Mouse (Mus musculus): Measurements from ENCODE around the gene Atg9b.

Gene Atg9b

GRCm38 (mm10) chr5:24391864-24392263, at the start of gene Atg9b:
Atg9b (minus strand) TSS chr5:24392143.
- no peak for DNase-seq (ENCODE audit: low spot score)

- DNase-seq (ENCODE audit: low spot score), result no peak
Observed at GRCm38 (mm10) chr5:24441187-24441586, 49.2 kb upstream of the Atg9b start.

DNA sequence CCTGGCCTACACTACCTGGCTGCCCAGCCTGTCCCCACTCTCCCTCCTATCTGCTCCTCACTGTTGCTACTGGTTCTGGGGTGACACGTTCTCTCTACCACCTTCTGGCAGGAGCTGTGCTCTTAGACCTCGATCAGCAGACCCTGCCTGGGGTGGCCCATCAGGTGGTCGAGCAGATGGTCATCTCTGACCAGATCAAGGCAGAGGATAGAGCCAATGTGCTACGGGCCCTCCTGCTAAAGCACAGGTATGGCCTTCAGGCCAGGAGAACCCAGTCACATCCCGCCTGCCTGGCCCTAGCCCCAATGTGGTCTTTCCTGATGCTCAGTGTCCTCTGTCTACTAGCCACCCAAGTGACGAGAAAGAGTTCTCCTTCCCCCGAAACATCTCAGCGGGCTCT, 42.0 kb upstream of the Atg9b start:
- no peak for DNase-seq (ENCODE audit: low spot score)

DNA sequence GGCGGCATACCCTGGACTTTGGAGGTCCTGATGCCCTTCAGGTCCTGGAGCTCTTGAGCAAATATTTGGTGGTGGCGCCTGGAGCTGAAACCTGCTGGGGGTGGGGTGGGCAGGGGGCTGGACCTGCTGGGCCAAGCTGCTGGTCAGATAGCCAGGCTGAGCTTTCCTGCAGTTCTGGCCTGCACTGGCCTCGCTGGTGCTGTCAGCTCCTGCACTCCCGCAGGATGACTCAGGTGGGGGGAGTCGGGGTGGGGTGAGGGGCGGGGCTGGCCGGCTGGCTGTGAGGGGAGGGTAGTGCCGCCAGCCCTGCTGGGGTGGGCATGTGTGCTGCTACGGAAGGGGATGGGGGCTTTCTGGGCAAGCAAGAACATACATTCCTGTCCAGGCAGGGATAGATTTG, 36.7 kb upstream of the Atg9b start:
- DNase-seq (ENCODE audit: low spot score), result no peak

GRCm38 (mm10) chr5:24427981-24428402, 36.0 kb upstream of the Atg9b start:
- DNase-seq (ENCODE audit: low spot score), result peak; percentile 49

DNA sequence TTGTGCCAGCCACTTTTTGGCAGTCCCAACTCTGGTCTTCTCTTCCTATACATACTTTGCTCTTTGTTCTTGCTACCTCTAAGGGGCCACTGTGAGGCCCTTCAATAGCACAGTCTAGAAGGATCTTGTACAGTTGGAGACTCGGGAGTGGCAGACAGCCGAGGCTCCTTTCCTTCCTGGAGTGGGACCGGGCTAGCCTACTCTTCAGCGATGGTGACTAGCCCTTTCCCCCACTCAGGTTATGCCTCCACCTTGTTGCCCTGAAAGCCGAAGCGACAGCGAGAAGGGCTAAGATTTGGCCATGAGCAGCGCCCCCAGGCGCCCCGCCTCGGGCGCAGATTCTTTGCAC, 35.3 kb upstream of the Atg9b start:
- DNase-seq (ENCODE audit: low spot score), result no peak

GRCm38 (mm10) chr5:24426556-24427284, 34.8 kb upstream of the Atg9b start:
- no peak for DNase-seq (ENCODE audit: low spot score)

GRCm38 (mm10) chr5:24426037-24426432, 34.1 kb upstream of the Atg9b start:
- no peak for DNase-seq (ENCODE audit: low spot score)

DNA sequence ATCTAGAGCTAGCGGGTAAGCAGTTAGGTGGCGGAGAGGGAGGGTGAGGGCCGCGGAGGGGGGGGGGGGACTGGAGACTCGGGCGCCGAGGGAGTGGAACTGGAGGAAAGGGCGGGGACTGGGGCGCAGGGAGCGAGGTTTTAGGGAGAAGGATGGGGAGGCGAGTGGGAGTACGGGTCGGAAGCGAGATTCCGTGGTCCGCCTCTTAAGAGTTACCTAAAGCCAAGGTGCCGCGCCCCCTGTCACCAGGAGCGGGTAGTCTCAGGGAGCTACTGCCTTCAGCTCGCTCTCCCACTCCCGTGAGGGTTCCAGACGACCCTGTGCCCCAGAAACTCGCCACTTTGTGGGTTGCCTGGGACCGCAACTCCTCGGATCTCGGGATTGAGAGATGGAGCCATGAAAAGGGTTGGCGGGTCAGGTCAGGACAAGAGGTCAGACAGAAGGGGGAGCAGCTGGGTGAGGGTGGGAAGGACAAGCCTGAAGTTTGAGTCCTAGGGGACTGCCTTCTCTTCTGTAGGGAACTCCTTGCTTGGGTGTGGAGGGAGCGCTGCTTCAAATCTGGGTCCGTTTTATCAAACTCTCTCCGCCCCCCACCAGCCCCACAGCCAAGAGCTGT, 33.6 kb upstream of the Atg9b start:
- DNase-seq (ENCODE audit: low spot score), result peak; percentile 66

DNA sequence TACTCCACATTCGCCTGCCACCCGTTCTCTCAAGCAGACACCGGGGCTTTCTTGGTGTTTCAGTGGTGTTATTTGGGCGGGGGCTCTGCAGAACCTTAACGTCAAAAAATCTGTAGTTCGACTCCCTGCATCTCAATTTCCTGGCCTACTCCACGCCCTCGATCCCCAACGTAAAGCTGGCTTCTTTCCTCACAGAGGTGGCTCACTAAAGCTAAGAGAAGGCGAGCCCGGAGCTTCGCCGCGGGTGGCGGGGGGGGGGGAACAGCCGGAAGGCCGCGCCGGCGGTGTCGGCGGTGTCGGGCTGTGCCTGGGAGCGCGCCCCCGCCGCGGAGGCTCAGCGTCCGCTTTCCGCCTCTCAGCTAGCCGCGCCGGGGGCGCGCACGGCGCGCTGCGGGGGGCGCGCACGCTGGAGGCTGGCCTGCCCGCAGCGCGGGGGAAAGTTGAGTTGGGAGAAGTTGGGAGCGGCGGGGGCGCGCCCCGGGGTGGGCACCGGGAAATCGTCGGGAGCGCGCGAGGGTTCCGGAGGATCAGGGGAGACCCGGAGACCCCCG, 33.0 kb upstream of the Atg9b start:
- peak; percentile 90 for DNase-seq (ENCODE audit: low spot score)

DNA sequence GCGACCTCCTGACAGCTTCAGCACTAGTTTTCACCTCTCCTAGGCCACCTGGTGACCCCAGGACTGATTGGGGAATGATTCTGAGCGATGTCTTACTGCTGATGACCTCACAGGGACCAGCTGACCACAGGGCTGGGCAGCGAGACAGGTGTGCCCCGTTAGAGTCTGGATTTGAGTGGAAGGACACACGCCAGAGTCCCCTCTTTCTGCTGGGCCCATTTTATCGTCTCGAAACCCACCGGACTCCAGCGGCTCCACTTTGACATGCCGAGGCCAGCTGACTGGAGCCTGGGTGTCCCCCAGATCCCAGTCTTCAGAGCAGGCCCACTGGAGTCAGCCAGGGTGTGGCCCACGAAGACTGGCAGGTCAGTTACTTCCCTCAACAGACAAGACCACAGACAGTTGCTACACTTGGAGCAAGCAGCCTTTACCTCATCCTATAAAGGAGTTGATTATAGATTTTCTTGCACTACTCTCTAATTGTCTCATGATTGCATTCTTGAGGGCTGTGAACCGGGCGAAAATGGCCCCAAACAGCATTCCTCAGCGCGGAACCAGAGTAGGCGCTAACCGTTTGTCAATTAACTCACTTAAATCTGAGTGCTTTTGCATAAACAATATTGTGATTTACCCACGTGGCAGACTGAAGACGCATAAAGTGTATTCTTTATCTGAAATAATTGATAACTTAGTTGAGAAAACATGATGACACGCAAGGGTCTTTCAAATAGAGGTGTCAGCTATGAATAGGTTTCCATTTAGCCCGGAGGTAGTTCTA, 32.2 kb upstream of the Atg9b start:
- no peak for DNase-seq (ENCODE audit: low spot score)

- peak; percentile 99 for DNase-seq (ENCODE audit: low spot score)
Observed at GRCm38 (mm10) chr5:24423129-24424003, 31.4 kb upstream of the Atg9b start, which contains the start of the genes Cdk5 and Slc4a2. Cdk5 (minus strand) TSS chr5:24423530. Slc4a2 (plus strand) TSS chr5:24423837.

GRCm38 (mm10) chr5:24420381-24420780, 28.4 kb upstream of the Atg9b start:
- no peak for DNase-seq (ENCODE audit: low spot score)

- no peak for DNase-seq (ENCODE audit: low spot score)
Observed at GRCm38 (mm10) chr5:24417587-24417986, 25.6 kb upstream of the Atg9b start.

DNA sequence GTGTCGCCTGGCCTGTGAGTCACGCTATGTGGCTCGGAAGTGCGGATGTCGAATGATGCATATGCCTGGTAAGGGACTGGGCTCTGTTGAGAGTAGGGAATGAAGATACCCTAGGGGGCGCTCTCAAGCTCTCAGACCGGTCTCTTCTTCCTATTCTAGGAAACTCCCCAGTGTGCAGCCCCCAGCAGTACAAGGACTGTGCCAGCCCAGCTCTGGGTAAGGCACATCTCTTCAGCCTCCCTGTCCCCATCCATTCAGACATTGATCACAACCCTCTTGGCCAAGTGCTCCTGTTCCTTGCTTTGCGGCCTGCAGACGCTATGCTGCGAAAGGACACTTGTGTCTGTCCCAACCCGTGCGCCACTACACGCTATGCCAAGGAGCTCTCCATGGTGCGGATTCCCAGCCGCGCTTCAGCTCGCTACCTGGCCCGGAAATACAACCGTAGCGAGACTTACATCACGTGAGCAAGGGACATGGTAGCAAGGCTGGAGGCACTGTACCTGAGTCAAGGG, 24.3 kb upstream of the Atg9b start:
- DNase-seq (ENCODE audit: low spot score), result peak; percentile 89

GRCm38 (mm10) chr5:24413938-24414337, 22.0 kb upstream of the Atg9b start:
- no peak for DNase-seq (ENCODE audit: low spot score)

DNA sequence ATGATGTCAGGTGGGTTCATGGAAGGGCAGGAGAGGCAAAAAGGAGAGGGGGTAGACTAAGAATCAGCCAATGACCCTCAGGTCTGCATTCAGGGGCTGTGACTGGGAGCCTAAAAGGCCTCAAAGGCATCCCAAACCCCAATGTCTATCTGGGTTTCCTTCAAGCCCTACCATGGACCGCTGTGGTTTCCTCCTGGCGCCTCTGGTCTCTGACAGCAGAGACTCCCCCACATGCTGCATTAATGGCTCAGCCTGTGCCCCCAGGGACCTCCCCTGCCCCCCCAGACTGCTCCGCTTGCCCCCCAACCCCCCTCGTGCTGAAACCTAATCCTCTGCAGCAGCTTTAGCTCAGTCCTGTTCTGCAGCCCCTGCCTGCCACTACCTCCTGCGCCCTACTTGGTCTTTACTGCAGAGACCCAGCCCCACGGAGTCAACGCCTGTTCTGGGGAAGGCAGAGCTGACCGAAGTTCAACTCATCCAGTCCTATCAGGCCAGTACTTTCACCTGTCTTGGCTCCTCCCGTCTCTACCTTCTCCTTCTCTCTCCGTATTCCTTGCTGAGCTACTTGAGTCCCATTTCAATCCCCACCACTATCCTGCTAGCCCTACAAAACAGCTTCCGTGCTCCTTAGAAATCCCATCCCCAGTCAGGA, 21.2 kb upstream of the Atg9b start, which contains the start of gene Asic3:
Asic3 (plus strand) TSS at position 351 of the 652 bp plus-strand sequence.
- DNase-seq (ENCODE audit: low spot score), result no peak

GRCm38 (mm10) chr5:24412063-24412462, 20.1 kb upstream of the Atg9b start:
- no peak for DNase-seq (ENCODE audit: low spot score)

GRCm38 (mm10) chr5:24409466-24409865, 17.5 kb upstream of the Atg9b start:
- DNase-seq (ENCODE audit: low spot score), result no peak

GRCm38 (mm10) chr5:24408651-24409050, 16.7 kb upstream of the Atg9b start:
- no peak for DNase-seq (ENCODE audit: low spot score)

DNA sequence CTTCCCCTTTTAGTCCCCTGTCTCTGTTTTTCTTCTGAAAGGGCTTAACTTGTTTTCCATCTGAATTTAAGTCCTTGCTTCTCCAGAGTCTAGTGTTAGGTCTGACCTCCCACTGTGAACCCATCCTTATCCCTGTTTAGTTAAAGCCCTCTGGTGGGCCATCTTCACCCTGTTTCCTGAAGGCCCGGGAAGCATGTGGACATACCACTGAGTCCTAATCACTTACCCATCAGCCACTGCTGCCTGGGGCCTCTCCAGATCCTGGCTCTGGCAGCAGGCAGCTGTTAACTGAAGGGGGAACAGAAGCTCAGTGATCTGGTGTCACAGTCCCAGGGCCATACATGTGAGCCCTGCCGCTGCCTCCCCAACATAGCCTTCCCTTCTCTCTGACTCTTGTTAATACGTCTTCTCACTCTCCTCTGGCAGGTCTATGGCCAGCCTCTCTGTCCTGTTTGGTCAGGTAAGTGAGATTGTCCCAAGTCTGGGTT, 13.5 kb upstream of the Atg9b start:
- no peak for DNase-seq (ENCODE audit: low spot score)

Data from retina, embryonic 14.5 days (tissue).